Mouse (Mus musculus): Measurements from ENCODE around the gene Akap2.

Akap2 gene

DNA sequence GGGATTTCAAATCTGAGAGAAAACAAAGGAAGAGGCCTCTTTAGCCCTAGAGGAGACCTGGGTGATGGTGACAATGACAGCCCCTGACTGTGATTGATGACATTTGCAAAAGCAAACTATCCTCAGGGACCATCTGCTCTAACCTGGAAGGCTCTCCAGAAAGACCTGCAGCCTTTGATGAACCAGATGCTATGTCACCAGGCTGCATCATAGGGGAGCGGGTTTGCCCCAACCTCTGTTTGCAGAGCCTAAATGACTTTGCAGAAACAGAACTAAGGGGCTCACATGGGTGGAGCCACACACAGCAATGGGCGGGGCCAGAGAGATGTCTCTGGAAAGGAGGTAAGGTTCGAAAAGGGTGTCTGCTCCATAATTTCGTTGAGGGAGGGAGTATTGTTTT lies 115.6 kb downstream of the Akap2 start:
- no peak for DNase-seq (ENCODE audit: low read depth, low spot score)

DNA sequence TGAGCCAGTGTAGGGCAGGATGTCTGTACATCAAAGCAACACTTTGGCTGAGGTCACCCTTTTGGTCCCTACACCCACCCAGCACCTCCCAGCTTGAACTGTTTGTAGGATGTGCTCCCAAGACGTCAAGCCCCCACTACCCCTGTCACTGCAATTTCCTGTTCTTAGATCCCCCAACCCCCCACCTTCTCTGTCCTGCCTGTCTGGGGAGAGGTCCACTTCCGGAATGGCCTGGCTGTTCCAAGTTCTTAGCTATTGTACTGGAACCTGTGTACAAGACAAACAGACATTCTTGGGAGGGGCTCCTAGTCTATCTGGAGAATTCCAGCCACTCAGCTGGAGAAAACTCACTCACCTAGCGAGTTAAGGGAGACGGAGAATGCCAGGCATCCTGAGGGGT lies 116.7 kb downstream of the Akap2 start:
- no peak for DNase-seq (ENCODE audit: low read depth, low spot score)

DNA sequence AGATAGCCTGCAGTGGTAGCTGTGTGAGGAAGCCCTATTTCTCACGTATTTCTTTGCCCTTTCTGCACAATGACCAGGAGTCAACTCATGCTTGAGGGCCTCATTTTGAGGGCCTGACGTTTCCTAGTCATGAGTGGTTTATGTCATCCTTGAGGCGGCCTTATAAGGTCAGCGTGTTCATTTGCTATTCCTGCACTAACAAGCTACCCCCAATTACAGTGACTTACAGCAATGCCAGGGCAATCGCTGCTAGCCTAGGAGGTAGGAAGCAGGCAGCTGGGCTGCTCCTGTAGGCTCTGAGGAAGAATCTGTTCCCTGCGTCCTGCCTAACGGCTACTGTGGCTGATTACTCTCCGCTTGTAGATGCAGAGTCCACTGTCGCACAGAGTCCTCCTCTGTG lies 119.6 kb downstream of the Akap2 start:
- no peak for DNase-seq (ENCODE audit: low read depth, low spot score)

DNA sequence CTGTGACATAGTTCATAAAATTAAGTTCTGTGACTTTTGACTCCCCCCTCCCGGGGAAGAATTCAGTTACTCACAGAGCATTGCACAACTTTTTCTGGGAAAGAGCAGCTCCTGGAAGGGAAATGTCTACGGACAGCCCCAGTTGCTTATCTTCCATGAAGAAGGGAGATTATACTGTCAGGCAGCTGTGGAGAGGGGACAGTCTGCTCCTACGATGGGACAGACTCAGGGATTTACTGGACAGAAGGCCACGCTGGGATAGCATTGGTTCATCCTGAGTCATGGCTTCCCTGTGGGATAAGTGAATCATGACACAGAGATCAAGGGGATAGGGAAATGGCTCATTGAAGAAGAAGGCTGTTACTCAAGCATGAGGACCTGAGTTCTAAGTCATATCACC lies 121.9 kb downstream of the Akap2 start:
- DNase-seq (ENCODE audit: low read depth, low spot score) = no peak

DNA sequence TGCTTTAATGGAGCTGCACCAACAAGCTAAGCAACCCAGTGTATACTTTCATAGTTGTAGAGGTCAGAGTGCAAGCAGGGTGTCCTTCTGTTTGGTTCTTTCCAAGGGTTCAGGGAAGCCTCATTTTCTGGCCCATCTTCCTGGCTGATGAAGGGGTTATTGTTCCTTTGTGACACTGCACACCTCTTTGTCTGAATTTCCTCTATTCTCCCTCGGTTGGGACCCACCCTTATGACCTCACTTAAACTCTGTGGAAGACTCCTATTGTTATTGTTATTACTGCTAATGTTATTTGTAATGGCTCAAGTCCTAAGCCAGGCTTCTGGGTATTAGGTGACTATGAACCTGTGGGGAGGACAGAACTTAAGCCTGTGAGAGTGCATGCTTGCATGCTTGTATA lies 124.5 kb downstream of the Akap2 start:
- DNase-seq (ENCODE audit: low read depth, low spot score) = no peak

DNA sequence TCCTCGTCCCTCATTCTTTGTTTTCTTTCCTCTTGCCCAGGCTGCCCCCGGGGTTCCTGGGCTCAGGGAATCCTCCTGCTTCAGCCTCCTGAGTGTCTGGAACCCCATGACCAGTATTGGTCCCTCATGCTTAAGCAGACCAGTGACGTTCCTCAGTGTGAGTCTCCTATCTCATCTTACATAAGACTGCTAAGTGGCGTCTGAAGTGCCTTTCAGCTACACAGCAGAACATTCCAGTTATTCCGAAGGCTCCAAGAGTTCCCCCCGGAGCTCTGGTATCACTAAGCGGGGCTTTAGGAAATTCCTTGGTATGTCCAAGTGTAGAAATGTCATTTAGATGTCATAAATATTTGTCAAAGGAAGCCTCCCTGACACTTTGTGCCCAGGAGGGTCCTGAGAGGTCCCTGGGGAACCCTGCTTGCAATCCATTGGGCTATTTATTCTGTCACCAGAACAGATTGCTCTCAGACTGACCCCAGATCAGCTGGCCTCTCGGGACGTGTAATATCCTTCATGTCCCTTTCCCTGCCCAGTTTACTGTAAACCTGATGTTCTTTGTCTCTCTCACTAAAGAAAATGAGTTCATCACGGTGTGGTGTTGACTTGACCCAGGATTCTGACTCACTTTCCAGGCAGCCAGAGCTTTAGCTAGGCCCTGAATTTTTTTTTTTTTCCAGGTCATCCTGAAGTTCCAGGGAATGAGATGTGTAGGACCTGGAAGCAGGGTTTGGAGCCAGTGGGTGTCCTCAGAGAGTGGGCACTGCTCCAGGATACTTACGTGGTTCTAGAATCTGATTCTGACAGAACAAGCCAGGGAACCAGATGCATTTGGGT lies 125.2 kb downstream of the Akap2 start:
- DNase-seq (ENCODE audit: low read depth, low spot score) = no peak

DNA sequence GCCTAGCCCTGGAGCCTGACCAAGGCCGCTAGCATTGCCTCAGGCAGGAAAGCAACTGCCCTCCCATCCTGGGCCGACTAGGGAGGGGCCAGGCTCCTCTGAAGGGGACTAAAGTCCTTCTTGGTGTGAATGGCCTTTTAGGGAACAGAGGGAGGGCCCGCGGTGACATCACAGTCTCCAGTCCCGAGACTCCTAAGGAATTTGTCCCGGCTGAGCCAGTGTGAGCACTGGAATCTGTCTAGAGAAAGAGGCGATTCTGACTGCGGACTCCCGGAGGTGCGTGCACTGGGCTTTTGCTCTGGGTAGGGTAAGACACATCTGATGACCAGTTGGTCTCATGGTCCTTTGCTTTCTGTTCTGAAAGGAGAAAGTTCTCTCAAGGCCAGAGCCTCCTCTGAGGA lies 127.6 kb downstream of the Akap2 start:
- DNase-seq (ENCODE audit: low read depth, low spot score) = no peak

DNA sequence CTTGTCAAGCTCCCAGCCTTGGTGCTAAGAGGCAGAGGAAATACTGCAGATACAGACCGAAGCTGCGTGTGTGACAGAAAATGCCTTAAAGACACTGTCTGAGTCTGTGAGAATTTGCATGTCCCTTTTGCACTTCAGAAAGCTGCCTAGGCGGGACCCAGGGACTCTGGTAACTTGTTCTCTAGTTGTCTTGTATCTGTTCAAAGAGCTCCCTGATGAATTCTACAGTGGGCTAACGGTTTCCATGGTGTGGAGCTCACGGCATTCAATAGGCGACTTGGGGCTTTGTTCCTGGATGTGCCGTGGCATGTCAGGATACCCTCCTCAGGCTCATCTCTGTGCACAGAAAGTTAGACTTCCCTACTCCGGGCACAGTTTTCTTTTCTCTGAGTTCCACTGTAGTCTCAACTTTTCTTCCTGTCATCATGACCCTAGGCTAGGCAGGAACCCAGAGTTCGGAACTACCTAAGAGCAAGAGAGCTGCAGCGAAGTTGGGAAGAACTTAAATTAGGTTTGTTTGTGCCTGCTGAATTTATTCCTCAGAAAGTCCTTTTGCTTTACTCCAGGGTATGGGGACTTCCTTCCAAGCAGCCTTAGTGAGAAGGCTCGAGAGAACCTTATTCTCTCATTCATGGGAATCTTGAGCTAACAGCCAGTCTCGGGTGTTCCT lies 128.2 kb downstream of the Akap2 start:
- DNase-seq (ENCODE audit: low read depth, low spot score) = no peak

DNA sequence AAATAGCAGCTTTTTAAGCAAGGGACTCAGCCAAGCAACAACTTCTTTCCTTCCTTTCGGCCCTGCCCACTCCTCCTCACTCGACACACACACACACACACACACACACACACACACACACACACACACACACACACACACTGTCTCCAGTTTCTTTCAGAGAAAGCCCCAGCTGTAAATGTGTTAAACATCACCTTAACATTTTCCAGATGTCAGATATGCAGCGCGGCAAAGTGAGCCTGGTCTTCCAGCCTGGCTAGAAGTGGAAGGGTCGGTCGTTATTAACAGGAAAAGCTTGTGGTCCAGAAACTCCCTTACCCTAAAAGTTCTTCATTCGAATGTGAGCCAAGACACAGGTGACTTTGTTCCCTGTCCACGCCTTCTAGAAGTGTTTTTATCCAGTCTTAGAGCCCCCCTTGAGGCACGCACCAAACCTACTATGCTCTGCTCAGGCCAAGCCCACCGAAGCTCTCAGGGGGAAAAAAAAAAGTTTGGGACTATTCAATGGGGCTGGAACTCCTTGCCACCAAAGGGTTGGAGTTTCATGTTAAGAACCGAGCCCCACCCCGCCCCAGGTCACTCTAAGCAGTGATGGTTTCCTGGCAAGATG lies 129.0 kb downstream of the Akap2 start:
- DNase-seq (ENCODE audit: low read depth, low spot score) = no peak

DNA sequence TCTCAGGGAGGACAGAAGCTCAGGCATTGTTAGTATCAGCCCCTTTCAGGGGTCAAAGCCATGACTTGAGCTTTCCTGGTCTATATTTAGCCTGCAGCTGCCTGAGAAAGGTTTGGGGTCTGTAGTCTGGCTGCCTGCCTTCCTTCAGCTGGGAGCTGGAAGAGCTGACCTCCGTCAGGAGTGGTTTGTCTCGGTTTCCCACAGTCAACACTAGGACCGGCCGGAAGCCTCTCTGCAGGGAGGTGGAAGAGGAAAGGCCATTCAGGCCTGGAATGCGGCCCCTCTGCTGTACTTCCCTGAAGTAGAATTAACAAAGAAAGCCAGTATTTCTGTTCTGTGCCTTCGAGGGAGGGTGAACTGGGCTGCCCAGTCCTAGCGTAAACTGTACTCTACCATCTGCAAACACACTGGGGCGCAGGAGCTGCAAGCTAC lies 129.6 kb downstream of the Akap2 start:
- DNase-seq (ENCODE audit: low read depth, low spot score) = no peak

DNA sequence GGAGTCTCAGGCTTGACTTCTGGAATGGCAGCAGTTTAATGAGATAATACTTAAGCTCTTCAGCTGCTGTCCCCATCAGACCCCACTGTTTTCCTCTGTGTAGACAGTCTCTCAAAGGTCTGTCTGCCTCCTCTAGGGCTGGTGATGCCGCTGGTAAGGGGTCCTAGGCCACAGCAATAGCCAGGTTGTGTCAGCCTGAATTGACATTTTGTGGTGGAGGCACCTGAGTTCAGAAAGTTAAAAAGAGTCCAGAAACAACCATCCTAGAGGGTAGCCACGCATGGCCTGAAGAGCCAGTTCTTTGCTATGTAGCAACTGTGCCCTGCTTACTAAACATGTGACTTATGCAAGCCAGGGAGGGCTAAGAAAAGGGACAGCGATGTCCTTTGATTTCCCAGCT lies 130.2 kb downstream of the Akap2 start:
- DNase-seq (ENCODE audit: low read depth, low spot score) = no peak

DNA sequence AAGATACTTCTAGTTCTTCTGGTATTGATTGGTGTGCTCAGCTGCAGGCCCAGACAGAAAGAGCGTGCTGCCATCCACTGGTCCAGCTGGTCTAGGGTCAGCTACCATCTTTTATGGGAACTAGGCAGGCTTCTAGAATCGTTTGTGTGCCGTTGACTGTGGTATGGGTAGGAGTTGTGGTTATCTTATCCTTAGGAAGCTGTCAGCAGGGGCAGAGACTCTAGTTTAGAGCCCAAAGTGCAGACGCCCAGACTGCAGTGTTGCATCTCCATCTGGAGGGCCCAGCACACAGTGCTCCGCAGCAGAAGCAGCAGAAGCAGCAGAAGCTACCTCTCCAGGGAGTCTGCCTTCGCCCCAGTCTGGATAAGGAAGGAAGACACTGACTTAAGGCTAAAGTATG lies 132.0 kb downstream of the Akap2 start:
- no peak for DNase-seq (ENCODE audit: low read depth, low spot score)

DNA sequence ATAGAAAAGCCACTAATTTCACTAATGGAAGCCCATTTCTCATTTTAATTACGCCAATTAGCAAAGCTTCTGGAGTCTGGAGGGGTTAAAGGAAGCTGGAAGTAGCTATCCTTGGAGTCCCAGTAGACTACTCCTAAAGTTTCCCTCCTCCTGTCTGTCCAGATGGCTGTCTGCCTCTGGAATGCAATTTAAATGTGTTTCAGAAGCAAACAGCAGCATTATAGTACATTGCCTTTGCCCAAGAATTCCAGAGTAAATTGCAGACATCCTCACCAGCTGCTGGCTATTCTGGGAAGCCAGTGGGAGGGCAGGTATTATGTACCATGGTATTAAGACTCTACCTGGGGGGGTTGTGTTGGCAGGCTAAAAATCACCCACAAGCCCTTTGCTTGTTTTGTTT lies 134.3 kb downstream of the Akap2 start:
- DNase-seq (ENCODE audit: low read depth, low spot score) = no peak

DNA sequence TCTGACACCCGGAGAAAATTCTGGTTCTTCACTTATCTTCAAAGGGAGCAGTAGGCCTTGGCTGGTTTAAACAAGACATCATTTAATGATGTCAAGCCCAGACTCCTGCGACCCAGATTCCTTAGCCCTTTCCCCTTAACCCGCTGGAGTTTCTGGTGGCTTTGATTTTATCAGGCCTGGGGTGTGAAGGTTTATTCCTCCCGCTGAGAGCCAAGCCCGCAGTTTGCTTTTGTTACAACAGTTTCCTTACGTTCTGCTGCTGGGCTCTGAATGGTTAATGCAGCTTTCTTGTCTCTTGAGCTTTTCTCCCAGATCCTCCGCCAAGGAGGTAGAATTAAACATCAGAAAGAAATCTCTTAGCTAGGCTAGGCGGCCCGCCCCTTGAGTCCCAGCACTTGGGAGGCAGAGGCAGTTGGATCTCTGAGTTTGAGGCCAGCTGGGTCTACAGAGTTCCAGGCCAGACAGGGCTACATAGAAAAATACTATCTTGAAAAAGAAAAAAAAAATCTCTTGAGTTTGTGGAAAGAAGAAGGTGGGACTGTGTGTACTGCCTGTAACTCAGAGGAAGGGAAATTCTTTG lies 135.1 kb downstream of the Akap2 start:
- no peak for DNase-seq (ENCODE audit: low read depth, low spot score)

DNA sequence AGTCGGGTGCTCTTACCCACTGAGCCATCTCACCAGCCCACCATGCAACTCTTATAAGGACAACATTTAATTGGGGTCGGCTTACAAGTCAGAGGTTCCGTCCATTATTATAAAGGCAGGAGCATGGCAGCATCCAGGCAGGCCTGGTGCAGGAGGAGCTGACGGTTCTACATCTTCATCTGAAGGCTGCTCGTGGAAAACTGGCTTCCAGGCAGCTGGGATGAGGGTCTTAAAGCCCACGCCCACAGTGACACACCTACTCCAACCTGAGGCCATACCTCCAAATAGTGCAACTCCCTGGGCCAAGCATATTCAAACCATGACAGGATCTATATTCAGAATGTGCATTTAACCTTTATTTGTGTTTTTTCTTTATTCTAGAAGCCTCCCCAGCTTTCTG lies 136.7 kb downstream of the Akap2 start:
- DNase-seq (ENCODE audit: low read depth, low spot score) = no peak

DNA sequence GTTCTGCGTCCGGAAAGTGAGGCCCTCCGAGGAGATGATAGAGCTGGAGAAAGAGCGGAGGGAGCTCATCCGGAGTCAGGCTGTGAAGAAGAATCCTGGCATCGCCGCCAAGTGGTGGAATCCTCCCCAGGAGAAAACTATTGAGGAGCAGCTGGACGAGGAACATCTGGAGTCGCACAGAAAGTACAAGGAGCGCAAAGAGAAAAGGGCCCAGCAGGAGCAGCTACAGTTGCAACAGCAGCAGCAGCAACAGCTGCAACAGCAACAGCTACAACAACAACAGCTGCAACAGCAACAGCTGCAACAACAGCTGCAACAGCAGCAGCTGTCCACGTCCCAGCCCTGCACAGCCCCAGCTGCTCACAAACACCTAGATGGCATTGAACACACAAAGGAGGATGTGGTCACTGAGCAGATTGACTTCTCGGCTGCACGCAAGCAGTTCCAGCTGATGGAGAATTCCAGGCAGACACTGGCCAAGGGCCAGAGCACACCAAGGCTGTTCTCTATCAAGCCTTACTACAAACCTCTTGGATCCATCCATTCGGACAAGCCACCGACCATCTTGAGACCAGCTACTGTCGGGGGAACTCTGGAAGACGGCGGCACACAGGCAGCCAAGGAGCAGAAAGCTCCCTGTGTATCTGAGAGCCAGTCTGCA lies 138.0 kb downstream of the Akap2 start:
- DNase-seq (ENCODE audit: low read depth, low spot score) = no peak

DNA sequence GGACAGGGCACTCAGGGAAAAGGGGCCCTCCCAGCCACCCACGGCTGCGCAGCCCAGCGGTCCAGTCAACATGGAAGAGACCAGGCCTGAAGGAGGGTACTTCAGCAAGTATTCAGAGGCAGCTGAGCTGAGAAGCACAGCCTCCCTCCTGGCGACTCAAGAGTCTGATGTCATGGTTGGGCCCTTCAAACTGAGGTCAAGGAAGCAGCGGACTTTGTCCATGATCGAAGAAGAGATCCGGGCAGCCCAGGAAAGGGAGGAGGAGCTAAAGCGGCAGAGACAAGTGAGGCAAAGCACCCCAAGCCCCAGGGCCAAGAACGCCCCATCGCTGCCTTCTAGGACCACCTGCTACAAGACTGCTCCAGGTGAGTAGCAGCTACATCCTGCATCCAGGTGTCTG lies 139.2 kb downstream of the Akap2 start:
- DNase-seq (ENCODE audit: low read depth, low spot score) = no peak

DNA sequence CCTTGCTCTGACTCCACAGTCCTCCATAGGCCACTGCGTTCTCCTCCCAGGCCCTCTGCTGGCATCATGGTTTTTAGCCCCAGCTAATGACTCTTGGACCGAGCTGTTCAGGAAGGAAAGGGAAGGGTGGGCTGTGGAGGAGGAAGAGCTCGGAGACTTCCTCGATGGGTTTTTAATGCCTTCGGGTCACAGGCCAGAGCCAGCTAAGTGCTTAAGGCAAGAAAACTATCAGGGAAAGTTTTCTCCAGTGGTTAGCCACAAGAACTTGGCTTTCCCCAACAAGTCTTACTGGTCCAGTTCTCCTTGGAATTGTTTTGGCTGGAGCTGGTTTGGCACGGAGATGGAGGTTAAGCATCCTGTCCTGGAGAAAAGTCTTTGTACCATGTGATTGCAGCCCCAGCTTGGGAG lies 142.8 kb downstream of the Akap2 start:
- DNase-seq (ENCODE audit: low read depth, low spot score) = no peak

DNA sequence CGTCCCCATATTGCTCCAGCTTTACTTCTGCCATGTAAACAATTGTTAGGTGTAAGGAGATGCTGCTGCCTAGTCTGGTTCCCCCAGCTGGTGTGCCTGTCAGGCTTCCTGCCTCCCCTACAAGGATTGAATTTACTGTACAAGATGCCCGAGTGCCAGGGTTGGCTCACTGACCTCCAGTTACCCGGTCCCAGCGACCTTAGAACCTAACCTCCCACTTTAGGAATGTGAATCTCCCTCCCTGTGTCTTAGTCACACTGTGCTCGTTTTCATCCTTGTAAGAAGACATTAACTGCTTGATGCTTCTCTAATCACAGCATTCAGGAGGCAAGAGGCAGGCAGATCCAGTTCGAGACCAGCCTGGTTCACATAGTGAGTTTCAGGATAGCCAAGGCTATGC lies 143.7 kb downstream of the Akap2 start:
- DNase-seq (ENCODE audit: low read depth, low spot score) = no peak

DNA sequence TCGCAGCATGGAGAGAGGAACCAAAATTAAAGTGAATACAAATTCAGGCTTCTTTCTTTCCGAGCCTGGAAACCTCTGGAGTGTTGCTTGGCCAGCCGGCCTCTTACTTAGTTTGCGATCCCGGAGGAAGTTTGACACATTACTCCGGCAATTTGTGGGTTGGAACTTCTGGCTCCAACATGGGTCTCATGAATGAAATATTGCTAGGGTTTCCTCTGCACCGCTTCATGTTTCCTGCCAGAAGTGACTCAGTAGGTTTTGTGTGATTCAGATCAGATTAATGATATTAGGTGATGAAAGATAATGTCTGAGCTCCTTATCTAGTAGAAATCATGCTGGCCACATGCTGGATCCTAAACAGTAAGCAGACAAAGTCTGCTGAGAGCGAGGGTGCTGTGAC lies 144.4 kb downstream of the Akap2 start:
- DNase-seq (ENCODE audit: low read depth, low spot score) = no peak

DNA sequence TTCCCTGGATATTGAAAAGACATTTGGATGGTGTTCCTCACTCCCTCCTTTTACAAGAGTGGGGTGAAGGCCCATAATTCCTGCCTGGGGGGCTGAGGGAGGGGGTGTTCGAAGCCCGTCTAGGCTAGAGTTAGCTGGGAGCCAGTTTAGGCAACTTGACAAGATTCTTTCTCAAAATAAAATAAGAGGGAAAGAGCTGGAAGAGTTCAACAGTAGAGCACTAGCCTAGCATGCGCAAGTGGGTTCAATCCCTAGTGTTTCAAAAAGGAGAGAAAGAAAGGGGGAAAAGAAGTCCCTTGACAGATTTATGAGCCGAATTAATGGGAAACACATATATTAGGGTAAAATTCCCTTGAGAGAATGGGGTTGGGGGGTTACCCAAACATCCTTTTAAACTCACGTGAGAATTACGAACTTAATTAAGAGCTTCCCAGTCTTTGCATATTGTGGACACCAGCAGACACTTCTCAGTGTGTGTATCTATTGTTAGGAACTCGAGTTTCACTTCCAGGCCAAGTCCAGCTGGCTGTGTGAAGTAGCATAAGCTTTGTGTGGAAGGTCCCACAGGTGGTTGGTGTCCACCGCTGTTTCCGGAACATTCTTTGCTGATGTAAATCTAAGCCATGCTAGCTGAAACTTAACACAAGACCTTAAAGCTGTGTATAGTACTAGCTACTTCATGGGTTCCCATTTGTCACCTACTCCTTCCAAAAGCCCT lies 145.0 kb downstream of the Akap2 start:
- DNase-seq (ENCODE audit: low read depth, low spot score) = no peak

Measured in brain, embryonic 18.5 days (tissue).